Mouse (Mus musculus): ENCODE results near the gene Igf2r. TPM values are rescaled to one million over a fixed set of nuclear protein-coding genes. Genes with fewer than 3 reads are reported as not detected.
"Not testable (repeated sequence)": the region's sequence is repeated elsewhere in the genome, so short reads cannot be mapped to it uniquely, and the experiment has no call there.

Igf2r gene
- total RNA-seq, 2 experiments from 2014 or later: 25.8 to 25.9 TPM

DNA sequence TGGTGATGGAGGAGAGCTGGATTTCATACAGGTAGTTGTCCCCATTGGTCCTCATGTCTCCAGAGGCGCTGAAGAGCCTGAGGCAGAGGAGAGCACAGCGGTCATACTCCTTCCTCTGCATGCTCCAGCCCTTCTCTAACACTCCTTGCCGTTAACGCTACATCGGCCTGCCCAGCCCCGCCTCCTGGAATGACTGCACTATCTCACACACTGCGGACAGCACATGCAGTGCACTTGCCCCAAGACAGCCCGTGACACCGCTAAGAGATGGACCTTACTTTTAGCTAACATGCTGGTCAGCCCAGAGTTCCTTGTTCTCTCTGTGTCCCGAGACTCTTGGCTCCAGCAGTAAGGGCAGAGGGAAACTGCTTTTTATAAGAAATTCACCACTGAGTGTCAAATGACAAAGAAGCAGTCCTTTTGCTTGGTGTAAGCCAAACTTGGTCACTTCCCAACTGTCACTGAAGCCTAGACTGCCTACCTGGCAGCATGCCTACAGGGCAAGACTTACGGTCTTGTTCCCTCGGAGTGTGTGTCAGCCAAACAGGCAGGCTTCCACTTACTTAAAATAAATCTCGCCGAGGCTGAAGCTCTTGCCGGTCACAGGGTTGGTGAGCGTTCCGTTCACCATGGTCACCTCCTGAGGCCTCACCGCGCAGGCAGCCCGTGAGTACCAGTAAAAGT lies 80.9 kb downstream of the Igf2r start:
- DNase-seq (ENCODE audit: low spot score in 2 of 2): peak; percentile 32 to 47
- intact Hi-C loops (cut with DNase I): no loop called here

DNA sequence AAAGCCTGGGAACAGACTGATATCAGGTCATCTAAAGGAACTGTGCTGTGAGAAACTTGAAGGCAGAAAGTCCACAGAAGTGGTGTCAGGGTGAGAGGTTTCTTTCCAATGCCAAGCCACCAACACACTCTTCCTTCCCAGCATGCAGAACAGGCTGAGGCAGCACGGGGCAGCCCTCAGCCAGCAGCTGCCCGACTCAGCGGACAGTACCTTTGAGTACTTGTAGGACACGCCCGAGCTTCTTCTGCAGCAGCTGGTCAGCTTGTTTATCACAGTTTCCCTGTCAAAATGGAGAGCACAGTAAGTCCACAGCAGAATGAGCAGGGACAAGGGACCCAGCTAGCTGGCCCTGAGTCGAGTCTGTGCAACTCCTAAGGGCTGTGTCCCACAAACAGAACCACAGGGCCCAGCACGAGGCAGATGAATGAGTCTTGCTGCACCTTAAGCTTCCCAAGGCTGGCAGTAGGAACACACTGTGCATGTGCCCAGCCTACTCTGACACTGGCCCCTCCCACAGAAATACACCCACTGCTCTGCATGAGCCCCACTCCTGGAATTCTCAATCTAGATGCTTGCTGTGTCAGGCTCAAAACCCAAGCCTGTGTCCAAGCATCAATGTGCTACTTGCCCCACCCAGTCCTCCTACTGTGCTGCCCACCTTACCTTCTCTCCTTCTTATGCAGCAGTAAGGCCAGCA lies 84.4 kb downstream of the Igf2r start:
- no peak for DNase-seq (ENCODE audit: low spot score in 2 of 2)
- intact Hi-C loops (cut with DNase I): no loop called here

DNA sequence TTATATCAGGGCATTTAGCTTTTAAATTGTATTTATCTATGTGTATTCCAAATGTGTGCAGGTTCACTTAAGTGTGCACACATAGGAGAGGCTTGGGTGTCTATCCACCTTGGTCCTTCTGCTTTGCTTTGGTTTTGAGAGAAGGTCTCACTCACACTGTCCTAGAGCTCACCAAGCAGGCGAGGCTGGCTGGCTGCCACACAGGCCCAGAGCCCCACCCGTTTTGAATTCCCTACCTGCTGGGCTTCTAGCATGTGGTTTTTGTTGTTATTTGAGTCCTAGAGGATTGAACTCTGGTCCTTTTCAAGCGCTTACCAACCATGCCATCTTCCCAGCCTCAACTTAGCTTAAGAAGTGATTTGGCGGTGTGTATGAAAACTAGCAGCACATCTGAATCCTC lies 85.1 kb downstream of the Igf2r start:
- intact Hi-C loops (cut with DNase I): no loop called here
- DNase-seq (ENCODE audit: low spot score in 2 of 2): no peak

DNA sequence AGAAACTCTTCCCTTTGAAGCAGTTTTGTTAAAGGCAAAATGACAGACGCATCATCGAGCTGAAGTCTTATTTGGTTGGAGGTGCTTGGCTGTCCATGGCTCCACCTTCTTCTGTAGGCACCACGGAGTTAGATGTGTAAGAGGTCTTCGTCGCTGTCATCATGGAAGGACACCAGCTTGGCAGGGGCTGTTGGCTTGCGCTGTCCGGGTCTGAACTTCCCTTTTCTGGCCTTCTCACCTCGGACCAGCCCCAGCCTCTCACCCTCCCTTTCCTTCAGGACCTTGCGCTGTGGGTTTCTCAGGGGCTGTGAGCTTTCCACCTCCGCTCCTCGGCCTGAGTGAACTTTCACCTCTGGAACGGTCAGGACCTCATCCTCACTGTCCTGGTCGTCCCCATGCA lies 85.9 kb downstream of the Igf2r start:
- intact Hi-C loops (cut with DNase I): no loop called here
- no peak for DNase-seq (ENCODE audit: low spot score in 2 of 2)

DNA sequence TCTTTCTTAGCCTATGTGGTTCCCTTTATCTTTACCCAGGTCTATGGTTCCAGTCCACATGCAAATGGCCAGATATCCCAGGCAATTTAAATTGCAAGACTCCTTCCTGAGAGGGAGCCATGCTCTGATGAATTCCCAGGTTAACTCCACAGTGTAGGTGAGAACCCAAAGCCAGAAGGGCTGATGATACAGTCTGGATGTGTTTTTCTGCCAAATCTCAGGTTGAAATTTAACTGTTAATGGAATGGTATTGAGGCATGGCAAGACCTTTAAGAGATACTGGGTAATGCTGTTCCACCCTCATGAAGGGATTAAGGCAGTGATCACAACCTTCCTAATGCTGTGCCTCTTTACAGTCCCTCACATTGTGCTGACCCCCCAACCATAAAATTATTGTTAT lies 91.2 kb downstream of the Igf2r start:
- no peak for DNase-seq (ENCODE audit: low spot score in 2 of 2)
- intact Hi-C loops (cut with DNase I): no loop called here

DNA sequence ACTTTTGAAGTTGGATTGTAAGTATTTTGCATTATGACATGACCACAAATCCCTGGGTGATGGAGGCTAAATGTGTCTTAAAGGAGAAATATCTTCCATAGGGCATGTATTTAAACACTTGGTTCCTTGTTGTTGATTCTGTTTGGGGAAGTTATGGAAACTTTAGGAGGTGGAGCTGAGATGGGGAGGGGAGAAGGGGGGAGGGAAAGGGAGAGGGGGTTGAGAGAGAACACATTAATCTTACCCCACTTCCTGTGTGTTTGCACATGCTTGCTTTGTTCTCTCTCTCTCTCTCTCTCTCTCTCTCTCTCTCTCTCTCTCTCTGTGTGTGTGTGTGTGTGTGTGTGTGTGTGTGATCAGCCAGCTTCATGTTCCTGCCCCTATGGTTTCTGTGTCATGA lies 92.3 kb downstream of the Igf2r start:
- intact Hi-C loops (cut with DNase I): no loop called here
- no peak for DNase-seq (ENCODE audit: low spot score in 2 of 2)

DNA sequence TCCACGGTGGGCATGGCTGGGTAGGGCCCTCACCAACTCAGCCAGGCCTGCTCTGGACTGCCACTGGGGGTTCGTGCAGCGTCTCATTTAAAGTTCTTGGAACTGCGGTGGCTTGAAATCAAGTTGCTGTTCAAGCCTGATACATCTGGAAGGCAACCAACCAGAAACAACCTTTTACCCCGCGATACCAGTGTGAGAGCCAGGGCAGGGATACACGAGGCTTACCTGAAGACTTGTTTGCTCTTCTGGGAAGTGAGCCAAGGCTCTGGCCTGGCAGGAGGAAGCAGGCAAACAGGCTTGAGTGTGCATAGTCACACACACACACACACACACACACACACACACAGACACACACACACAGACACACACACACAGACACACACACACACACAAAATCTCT lies 93.8 kb downstream of the Igf2r start, which contains the start of gene Slc22a1:
Gene Slc22a1, minus strand, starts transcription at position 184 of the 400 bp plus-strand sequence.
- no peak for DNase-seq (ENCODE audit: low spot score in 2 of 2)
- intact Hi-C loops (cut with DNase I): no loop called here

DNA sequence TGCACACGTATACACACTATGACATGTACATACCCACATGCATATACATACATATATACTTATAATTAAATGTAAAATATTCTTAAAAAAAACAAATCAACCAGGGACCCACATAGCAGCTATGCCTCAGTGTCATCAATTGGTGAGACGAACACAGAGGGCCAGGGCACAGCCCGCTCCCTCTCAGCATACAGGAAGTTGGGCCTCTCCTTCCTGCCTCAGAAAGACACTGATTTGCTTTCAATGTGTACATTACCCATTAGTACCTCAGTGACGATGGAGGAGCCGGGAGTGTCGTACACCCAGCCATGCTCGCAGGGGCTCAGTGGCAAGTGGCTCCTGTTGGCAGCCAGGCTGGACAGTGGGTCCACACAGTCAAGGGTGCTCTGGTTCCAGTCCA lies 94.5 kb downstream of the Igf2r start:
- DNase-seq (ENCODE audit: low spot score in 2 of 2); intact Hi-C loops (cut with DNase I): not testable (repeated sequence)

DNA sequence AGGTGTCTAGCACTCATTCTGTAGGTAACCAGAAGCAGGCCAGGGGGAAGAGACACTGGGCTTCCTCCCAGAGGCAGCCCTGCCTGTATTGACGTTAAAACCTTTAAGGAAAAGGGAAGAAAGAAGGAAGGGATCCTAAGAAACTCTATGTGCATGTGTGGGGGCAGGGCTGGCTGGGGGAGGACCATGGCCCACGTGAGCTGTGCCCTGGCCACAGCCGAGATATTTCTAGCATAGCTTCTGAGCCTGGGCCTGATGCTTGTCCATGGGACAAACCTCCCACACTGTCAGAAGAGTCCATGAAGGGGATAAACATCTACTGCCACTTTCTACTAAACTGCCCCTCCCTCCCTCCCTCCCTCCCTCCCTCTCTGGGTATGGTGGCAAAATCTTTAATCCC lies 95.6 kb downstream of the Igf2r start:
- no peak for DNase-seq (ENCODE audit: low spot score in 2 of 2)
- intact Hi-C loops (cut with DNase I): no loop called here

DNA sequence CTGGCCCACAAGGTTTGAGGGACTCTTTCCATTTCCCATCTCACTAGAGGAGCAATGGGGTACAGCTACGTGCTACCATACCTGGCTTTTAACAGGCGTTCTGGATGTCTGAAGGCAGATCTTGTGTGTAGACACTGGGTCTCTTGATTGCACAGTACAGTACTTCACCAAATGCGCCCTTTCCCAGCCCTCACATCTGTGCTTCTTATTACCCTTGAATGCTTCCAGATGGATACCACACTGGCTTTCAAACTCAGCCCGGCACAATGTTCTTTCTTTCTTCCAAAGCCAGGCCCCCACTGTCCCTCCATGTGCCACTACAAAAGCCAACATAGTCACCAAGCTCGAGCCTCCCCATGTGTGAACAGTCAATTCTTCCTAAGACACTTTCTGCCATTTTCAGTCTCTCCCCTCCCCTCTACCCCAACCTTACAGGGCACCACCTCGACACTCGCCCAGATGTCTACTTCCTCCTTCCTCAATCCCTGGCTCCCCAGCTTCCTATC lies 97.1 kb downstream of the Igf2r start:
- no peak for DNase-seq (ENCODE audit: low spot score in 2 of 2)
- intact Hi-C loops (cut with DNase I): no loop called here

DNA sequence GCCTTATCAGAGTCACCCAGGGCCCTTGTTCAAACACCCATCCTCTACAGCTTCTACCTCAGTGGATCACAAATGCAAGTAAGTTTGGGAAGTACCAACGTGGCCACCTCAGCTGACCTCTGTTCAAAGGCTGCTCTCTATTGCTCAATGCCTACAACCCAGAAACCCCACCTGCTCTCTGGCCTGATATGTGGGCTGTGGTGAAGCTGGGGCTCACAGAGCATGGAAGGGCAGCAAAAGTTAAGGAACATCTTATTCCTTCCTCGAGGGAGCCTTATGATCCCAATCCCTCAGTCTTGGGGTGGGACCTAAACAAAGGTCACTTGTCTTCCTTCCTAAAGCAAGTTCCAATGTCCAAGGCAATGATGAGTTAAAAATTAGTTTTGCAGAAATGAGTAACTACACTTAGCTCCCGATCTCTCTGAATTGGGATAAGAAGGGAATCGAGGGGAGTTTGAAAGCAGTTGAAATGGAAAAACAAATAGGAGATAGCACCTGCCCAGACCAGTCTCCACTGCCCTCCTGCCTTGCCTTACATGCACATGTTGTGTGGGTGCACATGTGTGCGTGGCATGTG lies 98.3 kb downstream of the Igf2r start:
- intact Hi-C loops (cut with DNase I): no loop called here

DNA sequence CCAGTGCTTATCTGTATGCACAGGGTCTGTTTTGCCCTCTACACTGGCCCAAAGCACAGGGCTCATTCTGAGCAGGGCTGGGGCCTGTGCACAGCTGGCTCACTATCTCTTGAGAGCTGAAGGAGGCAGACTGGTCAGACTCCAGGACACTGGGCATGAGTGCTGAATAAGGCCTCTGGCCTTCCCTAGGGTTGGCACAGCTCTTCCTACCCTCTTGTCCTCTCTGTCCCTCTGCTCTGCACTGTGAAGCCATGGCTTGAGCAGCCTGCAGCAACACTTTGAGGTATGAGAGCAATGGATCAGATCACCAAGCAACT lies 100.1 kb downstream of the Igf2r start:
- intact Hi-C loops (cut with DNase I): no loop called here
- no peak for DNase-seq (ENCODE audit: low spot score in 2 of 2)

More for the DNA sequence above, 98.3 kb downstream of the Igf2r start:
- DNase-seq (ENCODE audit: low spot score in 2 of 2): no peak

DNA sequence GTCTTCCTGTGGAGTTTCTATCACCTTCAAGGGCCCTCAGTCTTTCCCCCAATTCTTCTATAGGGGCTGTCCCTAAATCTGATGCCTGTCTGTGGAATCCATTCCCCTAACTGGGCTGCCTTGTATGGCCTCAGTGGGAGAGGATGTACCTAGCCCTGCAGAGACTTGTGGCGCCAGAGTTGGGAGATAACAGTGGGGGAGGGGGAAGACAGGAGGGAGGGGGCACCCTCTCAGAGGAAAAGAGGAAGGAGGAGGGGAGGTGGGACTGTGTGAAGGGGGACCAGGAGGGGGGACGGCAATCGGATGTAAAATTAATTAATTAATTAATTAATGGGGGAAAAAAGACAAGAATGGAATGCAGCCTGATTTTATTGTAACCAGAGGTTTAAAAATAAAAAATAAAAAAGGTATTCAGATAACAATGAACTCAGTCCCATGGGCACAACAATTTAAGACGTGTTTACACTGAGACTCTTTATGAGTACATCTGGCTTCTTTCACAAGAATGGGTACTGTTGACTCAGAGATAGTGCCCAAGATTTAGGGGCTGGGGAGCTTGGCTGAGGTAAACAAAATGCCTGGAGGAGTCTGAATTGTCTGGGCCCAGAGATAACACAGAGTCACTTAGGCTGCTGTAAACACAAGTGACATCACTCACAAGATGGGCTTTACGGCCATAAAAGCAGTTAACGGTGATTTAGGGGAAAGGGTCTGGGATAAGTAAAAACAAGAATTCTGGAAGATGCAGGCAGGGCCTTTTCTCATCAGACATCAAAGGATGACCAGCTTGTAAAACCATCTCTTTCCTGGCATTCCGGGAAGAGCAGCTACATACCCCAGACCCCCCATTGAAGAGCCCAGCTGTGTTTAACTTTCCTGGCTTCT lies 100.7 kb downstream of the Igf2r start:
- intact Hi-C loops (cut with DNase I): no loop called here

DNA sequence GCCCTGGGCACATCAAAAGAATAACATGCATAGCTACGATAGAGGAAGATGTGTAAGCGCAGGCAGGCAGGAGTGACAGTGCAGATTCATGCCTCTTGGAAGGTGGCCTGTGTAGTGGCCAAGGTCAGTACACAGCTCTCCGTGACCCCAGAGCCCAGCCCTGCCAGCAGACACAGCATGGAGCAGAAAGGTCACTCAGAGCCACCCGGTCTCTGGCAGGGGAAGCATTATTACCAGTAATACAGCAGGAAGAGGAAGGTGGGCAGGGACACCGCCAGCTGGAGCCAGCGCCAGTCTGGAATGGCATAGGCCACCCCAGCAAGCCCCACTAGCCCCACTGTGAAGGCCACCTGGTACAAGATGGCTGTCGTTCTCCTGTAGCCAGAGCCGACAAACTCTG lies 105.3 kb downstream of the Igf2r start:
- intact Hi-C loops (cut with DNase I): no loop called here
- no peak for DNase-seq (ENCODE audit: low spot score in 2 of 2)

More for the DNA sequence above, 100.7 kb downstream of the Igf2r start:
- no peak for DNase-seq (ENCODE audit: low spot score in 2 of 2)

DNA sequence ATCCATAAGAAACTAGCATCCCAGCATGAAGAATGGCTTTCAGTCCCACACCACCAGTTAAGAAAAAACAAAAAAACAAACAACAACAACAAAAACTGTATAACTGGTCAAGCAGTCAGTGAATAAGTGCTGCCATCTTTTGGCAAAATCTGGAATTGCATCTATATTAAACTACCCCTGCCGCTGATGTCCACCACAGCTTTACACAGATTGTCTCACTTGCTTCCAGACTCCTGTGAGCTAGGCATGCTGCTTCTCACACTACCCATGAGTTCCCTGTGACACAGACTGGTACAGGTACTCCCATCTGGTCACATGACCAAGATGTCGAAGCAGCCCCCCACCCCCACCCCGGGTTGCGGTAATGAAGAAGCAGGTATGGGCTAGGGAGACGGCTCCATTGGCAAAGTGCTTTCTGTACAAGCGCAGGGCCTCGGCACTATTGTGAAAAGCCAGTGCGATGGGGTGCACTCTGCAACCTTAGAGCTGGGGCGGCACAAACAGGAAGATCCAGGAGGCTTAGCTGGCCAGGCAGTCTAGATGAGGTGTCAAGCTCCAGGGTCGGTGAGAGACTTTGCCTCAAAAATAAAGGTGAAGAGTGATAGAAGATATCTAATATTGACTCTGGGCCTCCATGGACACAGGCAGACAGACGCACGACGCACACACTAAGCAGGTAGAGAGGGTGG lies 108.7 kb downstream of the Igf2r start:
- DNase-seq (ENCODE audit: low spot score in 2 of 2): peak; percentile 59 to 68
- intact Hi-C loops (cut with DNase I): loop anchor here (1.0 to 2.0 kb wide), 2 partner anchors 126 to 244 kb away; no protein-coding TSS in a partner anchor

DNA sequence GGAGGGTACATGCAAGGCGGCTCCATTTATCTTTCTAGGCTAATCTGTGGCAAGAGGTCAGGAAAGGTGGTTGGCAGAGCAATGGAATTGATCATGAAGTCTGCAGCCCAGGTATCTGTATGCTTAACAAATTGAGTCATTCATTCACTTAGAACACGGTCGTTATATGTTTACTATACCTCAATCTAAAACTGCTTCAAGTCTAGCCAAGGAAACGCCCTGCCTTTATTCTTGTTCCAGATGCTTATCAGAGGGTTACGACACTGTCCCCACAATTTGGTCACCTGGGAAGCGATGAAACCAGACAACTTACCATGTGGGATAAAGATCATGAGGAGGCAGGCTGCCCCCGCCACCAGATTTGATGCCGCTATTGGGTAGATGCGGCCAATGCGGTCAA lies 110.2 kb downstream of the Igf2r start:
- intact Hi-C loops (cut with DNase I): no loop called here
- DNase-seq (ENCODE audit: low spot score in 2 of 2): no peak

DNA sequence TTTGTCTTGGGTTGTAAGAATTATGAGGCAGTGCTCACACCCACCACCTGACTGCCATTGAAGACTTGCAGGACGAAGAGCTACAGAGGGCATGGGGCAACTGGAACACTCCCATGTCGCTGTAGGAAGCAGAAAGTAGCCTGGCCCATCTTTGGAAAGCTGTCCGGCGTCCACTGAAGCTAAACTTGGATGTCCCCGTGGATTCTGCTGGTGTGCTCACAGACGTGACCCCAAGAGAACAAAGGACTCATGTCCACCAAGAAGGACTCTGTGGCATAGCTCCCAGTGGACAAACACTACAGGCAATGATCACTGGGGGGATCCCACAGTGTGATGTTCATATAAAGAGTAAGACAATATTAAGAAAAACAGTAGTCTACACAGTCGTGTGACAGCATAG lies 110.7 kb downstream of the Igf2r start:
- no peak for DNase-seq (ENCODE audit: low spot score in 2 of 2)
- intact Hi-C loops (cut with DNase I): no loop called here

DNA sequence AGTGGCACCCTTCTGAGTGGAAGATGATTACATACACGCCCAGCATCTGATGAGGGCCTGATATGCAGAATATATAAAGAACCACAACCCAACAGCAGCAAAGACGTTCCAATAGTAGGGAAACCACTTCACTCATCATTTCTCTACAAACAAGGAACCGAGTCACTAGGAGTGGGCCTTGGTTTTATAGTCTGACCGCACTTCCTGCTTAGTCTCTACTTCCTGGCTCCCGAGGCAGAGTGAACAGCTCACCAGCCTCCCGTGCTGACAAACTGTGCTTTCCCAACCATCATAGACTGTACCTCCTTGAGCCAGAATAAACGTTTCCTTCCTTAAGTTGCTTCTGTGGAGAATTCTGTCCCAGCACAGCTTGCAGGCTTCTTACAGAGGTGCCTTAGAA lies 113.6 kb downstream of the Igf2r start:
- DNase-seq (ENCODE audit: low spot score in 2 of 2): no peak
- intact Hi-C loops (cut with DNase I): no loop called here

DNA sequence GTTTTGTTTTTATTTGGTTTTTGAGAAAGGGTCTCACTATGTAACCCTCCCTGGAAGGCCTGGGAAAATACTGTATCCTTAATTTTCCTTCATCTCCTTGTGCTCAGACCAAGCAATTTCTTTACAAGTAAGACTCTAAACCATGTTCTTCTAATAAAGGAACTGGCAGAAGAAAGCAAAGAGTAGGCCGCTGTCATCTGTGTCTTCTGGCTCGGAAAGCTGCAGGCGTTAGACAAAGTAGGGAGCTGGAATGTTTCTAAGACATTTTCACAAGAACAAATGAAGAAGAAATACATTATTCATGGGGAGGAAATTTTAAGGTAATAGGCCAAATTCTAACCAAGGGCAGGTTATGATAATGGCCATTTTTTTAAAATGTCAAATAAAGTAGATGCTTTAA lies 115.4 kb downstream of the Igf2r start:
- intact Hi-C loops (cut with DNase I): no loop called here
- peak; percentile 38 to 71 for DNase-seq (ENCODE audit: low spot score in 2 of 2)

All from left cerebral cortex, postnatal 14 days (tissue).